Mouse (Mus musculus) G1E (cell line): ENCODE data around the gene Ift46. TPM values are rescaled to one million over a fixed set of nuclear protein-coding genes. Genes with fewer than 3 reads are reported as not detected.
A peak's percentile ranks its signal among the peaks of the same experiment; 100 is the strongest.

Source experiments
- ATAC-seq: 2 replicates; pipeline ENCODE4 v1.8.0; 2016; ENCODE audit warnings: mild to moderate bottlenecking; ENCODE audit not compliant: insufficient number of reproducible peaks, poor library complexity, low FRiP score, severe bottlenecking; ENCODE audit errors: extremely low read depth
- DNase-seq: peaks from one replicate; pipeline ENCODE4 v3.0.0; 2012; ENCODE audit warnings: low spot score
- H3K27me3 ChIP-seq: 2 replicates; pipeline ENCODE4 v1.6.1; 2012; ENCODE audit warnings: mild to moderate bottlenecking, low read length, inconsistent platforms; ENCODE audit not compliant: insufficient read depth
- H3K36me3 ChIP-seq: replicated peaks from 2 replicates; pipeline ENCODE3; 2012; ENCODE audit warnings: mild to moderate bottlenecking, inconsistent platforms
- H3K4me1 ChIP-seq: 2 replicates; pipeline ENCODE4 v1.6.1; 2012; ENCODE audit warnings: low read depth, low read length, inconsistent platforms, mixed read lengths; ENCODE audit not compliant: insufficient read depth
- H3K4me3 ChIP-seq: 2 replicates; pipeline ENCODE4 v1.5.1; 2012; ENCODE audit warnings: low read depth, mild to moderate bottlenecking, inconsistent platforms, low read length, moderate library complexity, mixed read lengths
- H3K9me3 ChIP-seq: replicated peaks from 2 replicates; pipeline ENCODE4 v1.6.1; 2012; ENCODE audit warnings: inconsistent platforms
- CTCF ChIP-seq: IDR thresholded peaks from 2 replicates; pipeline ENCODE4 v1.5.1; 2012; ENCODE audit warnings: low read depth, low read length, inconsistent platforms, mixed read lengths
- GATA1 ChIP-seq: IDR thresholded peaks from 2 replicates; pipeline ENCODE4 v1.6.1; 2012; ENCODE audit warnings: borderline replicate concordance, low read length, inconsistent platforms, mixed read lengths
- GATA2 ChIP-seq: IDR thresholded peaks from 2 replicates; pipeline ENCODE4 v1.6.1; 2012; ENCODE audit warnings: low read depth, low read length, inconsistent platforms, borderline replicate concordance
- POLR2AphosphoS5 ChIP-seq: IDR thresholded peaks from 2 replicates; pipeline ENCODE4 v1.6.1; 2012; ENCODE audit warnings: low read depth, low read length, inconsistent platforms; ENCODE audit not compliant: insufficient replicate concordance
- TAL1 ChIP-seq: conservative IDR thresholded peaks from 2 replicates; pipeline ENCODE4 v1.6.1; 2012; ENCODE audit warnings: low read depth, low read length, inconsistent platforms, mixed read lengths
- polyA plus RNA-seq: library from polyadenylated mRNA; stranded (reverse); fragments of >175 nt; gene quantifications from 2 replicates; pipeline ENCODE4 v1.2.3, GENCODE M21; 2012
- total RNA-seq, 2 experiments: library from RNA; stranded (forward) in 1 of 2; stranded (reverse) in 1 of 2; fragments of 200-1000 nt in 1 of 2; fragments of >200 nt in 1 of 2; fragmentation: Nextera tagmentation in 1 of 2; gene quantifications; 2 replicates each; pipeline ENCODE4 v1.2.3; 2014 to 2017

Ift46 gene
- total and polyA plus RNA-seq, 3 experiments: 1.8 to 78.2 (median 32.5) TPM

DNA sequence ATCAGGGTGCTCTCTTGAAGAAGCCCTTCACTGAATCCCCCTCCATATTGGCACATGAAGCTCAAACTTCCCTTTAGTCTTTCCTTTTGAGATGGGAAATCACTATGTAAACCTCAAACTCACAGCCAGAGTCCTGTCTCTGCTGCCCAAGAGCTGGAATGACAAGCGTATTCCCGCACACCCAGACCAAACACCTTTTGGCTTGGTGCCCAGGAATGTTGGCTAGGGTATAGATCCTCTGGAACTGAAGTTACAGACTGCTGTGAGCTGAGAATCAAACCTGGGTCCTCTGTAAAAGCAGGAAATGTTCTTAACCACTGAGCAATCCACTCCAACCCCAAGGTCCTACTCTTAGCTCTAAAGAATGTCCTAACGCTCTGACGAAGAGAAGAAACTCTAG lies 64.6 kb downstream of the Ift46 start:
- no peaks in the 10 kb centered on the region for H3K4me1 ChIP-seq
- ATAC-seq (no peak), DNase-seq (no peak)
- H3K27me3 ChIP-seq: no peaks in the 10 kb centered on the region
- TF ChIP-seq CTCF (no peak), POLR2AphosphoS5 (no peak), GATA1 (no peak), TAL1 (no peak), GATA2 (no peak)
- no peak overlapping the region for H3K4me3 ChIP-seq
- H3K9me3 ChIP-seq: no peaks in the 10 kb centered on the region
- peaks cover 96% of the 10 kb centered on the region for H3K36me3 ChIP-seq

DNA sequence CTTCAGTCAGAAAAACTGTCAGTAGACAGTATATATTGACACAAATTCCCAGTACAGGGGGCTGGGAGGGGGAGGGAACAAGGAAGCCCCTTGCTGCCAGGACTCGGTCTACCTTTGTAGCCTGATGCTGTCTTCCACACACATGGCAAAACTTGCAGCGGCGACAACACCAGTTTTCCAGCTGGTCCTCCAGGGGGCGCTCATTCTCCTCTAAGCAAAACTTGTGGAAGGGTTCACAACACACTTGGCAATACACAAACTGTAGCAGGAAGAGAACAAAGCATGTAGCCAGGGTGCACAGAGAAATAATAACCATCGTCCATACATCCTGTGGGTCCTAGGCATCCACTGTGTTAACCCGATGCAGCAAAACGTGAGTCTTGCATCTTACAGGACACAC lies 68.7 kb downstream of the Ift46 start:
- Histone ChIP-seq H3K36me3 (peaks cover 90% of the 10 kb centered on the region), H3K4me1 (no peaks in the 10 kb centered on the region), H3K4me3 (no peak overlapping the region), H3K27me3 (no peaks in the 10 kb centered on the region), H3K9me3 (no peaks in the 10 kb centered on the region)
- ATAC-seq: no peak
- DNase-seq: peak; percentile 31
- no peak for TF ChIP-seq POLR2AphosphoS5
- peak; percentile 48 for TF ChIP-seq CTCF

DNA sequence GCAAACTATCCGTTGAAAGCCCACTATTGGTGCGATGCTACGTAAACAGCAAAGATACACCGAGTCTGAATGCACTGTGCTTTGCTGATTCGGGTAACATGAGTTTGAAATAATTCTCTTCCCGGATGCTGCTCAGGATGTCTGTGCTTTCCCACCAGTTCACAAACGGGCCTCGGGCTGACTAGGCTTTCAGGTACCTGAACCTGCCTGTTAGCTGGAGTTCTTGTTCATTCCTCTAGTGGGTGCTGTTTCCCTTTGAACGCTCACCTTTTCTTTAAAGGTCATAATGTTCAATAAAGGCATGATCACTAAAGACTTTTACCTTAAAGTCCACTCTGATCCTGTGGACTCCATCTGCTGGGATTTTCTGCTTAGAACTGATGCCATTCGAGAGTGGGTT lies 73.5 kb downstream of the Ift46 start:
- Histone ChIP-seq H3K27me3 (no peaks in the 10 kb centered on the region), H3K36me3 (peaks cover 90% of the 10 kb centered on the region), H3K4me3 (no peak overlapping the region), H3K9me3 (no peaks in the 10 kb centered on the region), H3K4me1 (no peaks in the 10 kb centered on the region)
- ATAC-seq (no peak), DNase-seq (no peak)
- TF ChIP-seq GATA2 (no peak), TAL1 (no peak), POLR2AphosphoS5 (no peak), CTCF (peak; percentile 40; the same call in 1 of the 2 replicates), GATA1 (no peak)

Other genes starting within 250 kb of the Ift46 start
- not detected in 2 replicates for gene Cxcr5, start 206.0 kb upstream of the Ift46 start, total RNA-seq (2014; fragmentation: Nextera tagmentation)
- gene Cxcr5, start 206.0 kb upstream of the Ift46 start, total RNA-seq (2017): 0.06 and 0.22 TPM in 2 replicates
- gene Cxcr5, start 206.0 kb upstream of the Ift46 start, polyA plus RNA-seq: not detected in 2 replicates
- 74.7 and 88.2 TPM in 2 replicates for gene Ddx6, start 163.0 kb upstream of the Ift46 start, total RNA-seq (2014; fragmentation: Nextera tagmentation)
- 49.9 and 54.5 TPM in 2 replicates for gene Ddx6, start 163.0 kb upstream of the Ift46 start, total RNA-seq (2017)
- 21.7 and 23.2 TPM in 2 replicates for gene Ddx6, start 163.0 kb upstream of the Ift46 start, polyA plus RNA-seq
- gene Treh, start 94.7 kb upstream of the Ift46 start, total RNA-seq (2014; fragmentation: Nextera tagmentation): not detected in 2 replicates
- not detected in 2 replicates for gene Treh, start 94.7 kb upstream of the Ift46 start, total RNA-seq (2017)
- not detected in 2 replicates for gene Treh, start 94.7 kb upstream of the Ift46 start, polyA plus RNA-seq
- gene Phldb1, start 32.7 kb upstream of the Ift46 start, total RNA-seq (2014; fragmentation: Nextera tagmentation): 2.6 and 4.0 TPM in 2 replicates
- gene Phldb1, start 32.7 kb upstream of the Ift46 start, total RNA-seq (2017): 6.4 and 7.4 TPM in 2 replicates
- gene Phldb1, start 32.7 kb upstream of the Ift46 start, polyA plus RNA-seq: 8.1 and 8.8 TPM in 2 replicates
- gene Arcn1, start 63 bp upstream of the Ift46 start, total RNA-seq (2014; fragmentation: Nextera tagmentation): 239 and 270 TPM in 2 replicates
- gene Arcn1, start 63 bp upstream of the Ift46 start, total RNA-seq (2017): 124 and 134 TPM in 2 replicates
- 14.5 and 16.7 TPM in 2 replicates for gene Arcn1, start 63 bp upstream of the Ift46 start, polyA plus RNA-seq
- gene Tmem25, start 31.4 kb downstream of the Ift46 start, total RNA-seq (2014; fragmentation: Nextera tagmentation): not detected in 2 replicates
- 0.27 and 0.52 TPM in 2 replicates for gene Tmem25, start 31.4 kb downstream of the Ift46 start, total RNA-seq (2017)
- 0.04 and 0.08 TPM in 2 replicates for gene Tmem25, start 31.4 kb downstream of the Ift46 start, polyA plus RNA-seq
- not detected in 2 replicates for gene Ttc36, start 35.2 kb downstream of the Ift46 start, total RNA-seq (2014; fragmentation: Nextera tagmentation)
- gene Ttc36, start 35.2 kb downstream of the Ift46 start, total RNA-seq (2017): 0.76 TPM in 1 of 2 replicates, not detected in the other
- 0.31 and 0.38 TPM in 2 replicates for gene Ttc36, start 35.2 kb downstream of the Ift46 start, polyA plus RNA-seq
- 143 TPM in 2 replicates for gene Kmt2a, start 113.4 kb downstream of the Ift46 start, total RNA-seq (2014; fragmentation: Nextera tagmentation)
- gene Kmt2a, start 113.4 kb downstream of the Ift46 start, total RNA-seq (2017): 5.9 and 6.3 TPM in 2 replicates
- 8.9 and 10.0 TPM in 2 replicates for gene Kmt2a, start 113.4 kb downstream of the Ift46 start, polyA plus RNA-seq
- gene Atp5l, start 152.8 kb downstream of the Ift46 start, total RNA-seq (2014; fragmentation: Nextera tagmentation): 68.9 and 73.1 TPM in 2 replicates
- 130 and 149 TPM in 2 replicates for gene Atp5l, start 152.8 kb downstream of the Ift46 start, total RNA-seq (2017)
- 32.8 and 41.5 TPM in 2 replicates for gene Atp5l, start 152.8 kb downstream of the Ift46 start, polyA plus RNA-seq
- 79.8 and 80.2 TPM in 2 replicates for gene Ube4a, start 197.7 kb downstream of the Ift46 start, total RNA-seq (2014; fragmentation: Nextera tagmentation)
- 38.3 and 59.6 TPM in 2 replicates for gene Ube4a, start 197.7 kb downstream of the Ift46 start, total RNA-seq (2017)
- gene Ube4a, start 197.7 kb downstream of the Ift46 start, polyA plus RNA-seq: 2.3 and 2.6 TPM in 2 replicates
- not detected in 2 replicates for gene Cd3g, start 212.5 kb downstream of the Ift46 start, total RNA-seq (2014; fragmentation: Nextera tagmentation)
- gene Cd3g, start 212.5 kb downstream of the Ift46 start, total RNA-seq (2017): 0.22 and 0.29 TPM in 2 replicates
- gene Cd3g, start 212.5 kb downstream of the Ift46 start, polyA plus RNA-seq: 0.10 TPM in 1 of 2 replicates, not detected in the other
- gene Cd3d, start 213.9 kb downstream of the Ift46 start, total RNA-seq (2014; fragmentation: Nextera tagmentation): not detected in 2 replicates
- not detected in 2 replicates for gene Cd3d, start 213.9 kb downstream of the Ift46 start, total RNA-seq (2017)
- gene Cd3d, start 213.9 kb downstream of the Ift46 start, polyA plus RNA-seq: not detected in 2 replicates
- not detected in 2 replicates for gene Cd3e, start 241.7 kb downstream of the Ift46 start, total RNA-seq (2014; fragmentation: Nextera tagmentation)
- gene Cd3e, start 241.7 kb downstream of the Ift46 start, total RNA-seq (2017): 0.06 and 0.16 TPM in 2 replicates
- gene Cd3e, start 241.7 kb downstream of the Ift46 start, polyA plus RNA-seq: not detected in 2 replicates